Mouse (Mus musculus) CH12.LX (cell line): ENCODE results near the gene Nsg2.

Experiments used
- CHD2 ChIP-seq: IDR thresholded peaks from 2 replicates; pipeline ENCODE4 v1.6.1; 2011; ENCODE audit warnings: low read length, improper control_type of control experiment
- CTCF ChIP-seq, 2 experiments: IDR thresholded peaks in 1 of 2; conservative IDR thresholded peaks in 1 of 2; 2 replicates each; pipeline ENCODE4 v1.5.1; 2011 to 2012; ENCODE audit warnings: low read depth in 2 of 2, low read length in 2 of 2, improper control_type of control experiment in 1 of 2, inconsistent platforms in 1 of 2, mild to moderate bottlenecking in 1 of 2, moderate library complexity in 1 of 2
- EP300 ChIP-seq: IDR thresholded peaks from 2 replicates; pipeline ENCODE4 v1.6.1; 2011; ENCODE audit warnings: low read length, improper control_type of control experiment
- HCFC1 ChIP-seq: IDR thresholded peaks from 2 replicates; pipeline ENCODE4 v1.6.1; 2012; ENCODE audit warnings: low read depth, mild to moderate bottlenecking, inconsistent platforms, low read length, improper control_type of control experiment
- IRF4 ChIP-seq: IDR thresholded peaks from 2 replicates; pipeline ENCODE4 v1.6.1; 2014; ENCODE audit warnings: low read depth, mild to moderate bottlenecking, inconsistent platforms, low read length, improper control_type of control experiment
- JUN ChIP-seq: IDR thresholded peaks from 2 replicates; pipeline ENCODE4 v1.6.1; 2011; ENCODE audit warnings: low read depth, mild to moderate bottlenecking, low read length, improper control_type of control experiment, moderate library complexity; ENCODE audit not compliant: insufficient read depth
- MAX ChIP-seq: IDR thresholded peaks from 2 replicates; pipeline ENCODE4 v1.6.1; 2011; ENCODE audit warnings: low read length, improper control_type of control experiment
- MEF2A ChIP-seq: IDR thresholded peaks from 2 replicates; pipeline ENCODE4 v1.6.1; 2014; ENCODE audit warnings: low read depth, mild to moderate bottlenecking, inconsistent platforms, low read length, improper control_type of control experiment, borderline replicate concordance
- POLR2A ChIP-seq: IDR thresholded peaks from 2 replicates; pipeline ENCODE4 v1.6.1; 2011; ENCODE audit warnings: low read depth, mild to moderate bottlenecking, improper control_type of control experiment, low read length
- SIN3A ChIP-seq: IDR thresholded peaks from 2 replicates; pipeline ENCODE4 v1.6.1; 2012; ENCODE audit warnings: low read length, improper control_type of control experiment, inconsistent platforms

DNA sequence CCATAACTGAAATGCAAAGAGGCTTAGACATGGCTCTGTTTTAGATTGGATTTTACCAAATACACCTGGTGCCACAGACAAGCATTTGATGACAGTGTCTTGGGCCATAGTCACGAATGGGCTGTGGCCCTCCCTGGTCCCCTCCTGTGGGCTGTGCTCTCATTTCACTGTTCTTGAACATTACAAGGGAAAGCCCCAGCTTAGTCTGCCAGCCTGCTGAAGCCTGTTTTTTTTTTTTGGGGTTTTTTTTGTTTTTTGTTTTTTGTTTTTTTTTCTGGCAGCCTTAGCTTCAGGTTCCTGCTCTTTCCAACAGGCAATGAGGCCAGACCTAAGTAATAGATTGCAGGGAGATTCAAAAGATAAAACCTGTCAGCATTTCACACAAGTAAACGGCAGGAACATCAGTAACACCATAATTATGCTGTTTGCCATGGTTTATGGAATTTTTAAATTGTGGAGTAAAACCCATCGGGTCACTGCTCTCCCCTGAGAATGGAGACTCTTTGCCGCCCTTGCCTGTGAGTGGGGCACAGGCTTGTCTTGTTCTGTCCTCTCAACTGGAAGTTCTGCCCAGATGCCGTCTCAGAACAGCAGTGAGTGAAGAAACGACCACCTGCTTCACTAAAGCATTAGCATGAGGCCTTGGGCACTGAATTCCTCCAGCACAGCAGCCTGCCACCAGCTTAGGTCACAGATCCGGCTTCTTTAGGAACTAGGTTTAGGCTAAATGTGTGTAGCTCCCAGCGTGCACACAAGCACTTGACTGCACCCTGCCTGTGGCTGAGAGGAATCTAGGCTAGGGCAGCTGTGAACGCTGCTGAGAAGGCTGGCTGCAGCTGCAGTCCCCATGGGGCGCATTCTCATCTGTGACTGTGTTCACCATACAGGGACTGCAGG is 105.7 kb downstream of the Nsg2 start:
- peak in 1 of 2 experiments; percentile 75; a peak in 2 of 4 replicates for TF ChIP-seq CTCF (conservative IDR thresholded peaks at IDR 0.05 in 1 of 2, IDR thresholded peaks at IDR 0.05 in 1 of 2; ENCODE audit: low read depth in 2 of 2, low read length in 2 of 2)
- no peak for TF ChIP-seq POLR2A
- TF ChIP-seq MEF2A, result peak; percentile 60
- peak; percentile 54; the same call in 1 of the 2 replicates for TF ChIP-seq EP300
- no peak for TF ChIP-seq HCFC1
- TF ChIP-seq MAX, result peak; percentile 42; the same call in 1 of the 2 replicates
- peak; percentile 39; the same call in 1 of the 2 replicates for TF ChIP-seq SIN3A
- peak; percentile 57 for TF ChIP-seq IRF4
- TF ChIP-seq JUN, result no peak
- no peak for TF ChIP-seq CHD2
